Mouse (Mus musculus): ENCODE measurements around the gene Arhgap5. TPM values are rescaled to one million over a fixed set of nuclear protein-coding genes. Genes with fewer than 3 reads are reported as not detected.

Gene Arhgap5
- 9.9 TPM for polyA plus RNA-seq (2012; fragmentation: generic; extraction: Trizol)

- Histone ChIP-seq H3K27me3 (ENCODE audit: control insufficient read depth, insufficient read depth, insufficient read length) (no peaks in the 10 kb centered on the region), H3K36me3 (ENCODE audit: control insufficient read depth, insufficient read depth) (no peaks in the 10 kb centered on the region), H3K79me2 (ENCODE audit: control insufficient read depth, insufficient read depth) (peaks cover 41% of the 10 kb centered on the region), H3K4me2 (ENCODE audit: low read depth) (peak within 1 kb of the TSS; percentile 79), H3ac (ENCODE audit: control insufficient read depth, insufficient read length) (peak within 1 kb of the TSS; percentile 78), H3K4me3 (peak within 1 kb of the TSS; percentile 62)
- TF ChIP-seq TCF3 (IDR thresholded peaks at IDR 0.05; ENCODE audit: insufficient read length, low read depth) (no peak), POLR2A (IDR thresholded peaks at IDR 0.05; ENCODE audit: insufficient read length, low read depth) (peak; percentile 95), E2F4 (IDR thresholded peaks at IDR 0.05; ENCODE audit: insufficient read depth) (peak; percentile 45), CEBPB (IDR thresholded peaks at IDR 0.05; ENCODE audit: insufficient read depth, poor library complexity, severe bottlenecking) (no peak), REST (IDR thresholded peaks at IDR 0.05; ENCODE audit: insufficient read depth, insufficient read length) (peak; percentile 23), MAX (IDR thresholded peaks at IDR 0.05; ENCODE audit: low read depth) (no peak), POLR2AphosphoS2 (IDR thresholded peaks at IDR 0.05; ENCODE audit: insufficient read length, low read depth) (peak; percentile 97), MYOG (IDR thresholded peaks at IDR 0.05; ENCODE audit: control insufficient read depth in 1 of 3, insufficient read depth in 1 of 3, insufficient read length in 2 of 3, low read depth in 2 of 3) (peak in 1 of 3 experiments; percentile 19), SRF (IDR thresholded peaks at IDR 0.05; ENCODE audit: control insufficient read depth, insufficient read length, low read depth) (no peak), USF1 (IDR thresholded peaks at IDR 0.05; ENCODE audit: low read depth) (no peak)
These were observed at the start of gene Arhgap5 for GRCm38 (mm10) chr12:52503456-52504320. Gene Arhgap5 (plus strand): TSS chr12:52503972.

DNA sequence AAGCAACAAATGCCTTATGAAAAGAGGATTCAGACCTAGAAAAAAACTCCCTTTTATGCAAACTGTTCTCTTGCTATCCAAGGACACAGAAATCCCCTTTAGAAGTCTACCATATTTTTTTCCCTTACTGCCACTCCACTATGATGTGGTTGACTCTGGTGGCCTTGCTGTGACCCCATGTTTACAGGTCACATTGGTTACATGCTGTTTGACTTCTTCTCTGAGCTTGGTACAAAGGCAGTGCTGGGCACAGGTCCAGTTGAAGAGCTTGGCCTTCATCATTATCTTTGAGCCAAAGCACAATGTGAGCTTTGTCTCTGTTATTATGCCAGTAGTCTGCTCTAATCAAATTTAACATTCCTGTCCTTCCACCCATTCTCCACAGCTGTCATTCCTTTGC is 39.2 kb upstream of the Arhgap5 start:
- Histone ChIP-seq H3K27me3 (ENCODE audit: control insufficient read depth, insufficient read depth, insufficient read length) (no peaks in the 10 kb centered on the region), H3K79me2 (ENCODE audit: control insufficient read depth, insufficient read depth) (no peaks in the 10 kb centered on the region), H3K36me3 (ENCODE audit: control insufficient read depth, insufficient read depth) (no peaks in the 10 kb centered on the region), H3K4me3 (no peak overlapping the region), H3ac (ENCODE audit: control insufficient read depth, insufficient read length) (no peak overlapping the region), H3K4me2 (ENCODE audit: low read depth) (no peak overlapping the region)
- TF ChIP-seq MAX (IDR thresholded peaks at IDR 0.05; ENCODE audit: low read depth) (no peak), SRF (IDR thresholded peaks at IDR 0.05; ENCODE audit: control insufficient read depth, insufficient read length, low read depth) (no peak), MYOG (IDR thresholded peaks at IDR 0.05; ENCODE audit: control insufficient read depth in 1 of 3, insufficient read depth in 1 of 3, insufficient read length in 2 of 3, low read depth in 2 of 3) (no peak)

DNA sequence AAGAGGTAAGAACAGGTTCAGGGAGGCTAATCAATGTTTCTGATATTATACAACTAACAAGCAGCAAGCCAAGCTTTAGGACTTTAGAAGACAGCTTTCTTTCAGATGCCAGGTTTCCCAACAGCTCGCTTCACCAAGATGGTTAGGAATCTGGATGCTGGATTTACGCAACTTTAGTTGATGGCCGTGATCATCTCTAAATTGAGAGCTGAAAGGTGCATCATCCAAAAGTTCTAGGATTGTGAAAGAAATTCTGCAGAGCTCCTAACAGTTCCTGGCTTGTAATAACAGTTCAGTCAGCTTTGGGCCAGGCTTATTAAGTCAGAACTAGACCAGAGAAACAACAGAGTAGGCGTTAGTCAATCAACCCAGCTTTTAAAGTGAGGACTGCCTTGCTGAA is 32.2 kb upstream of the Arhgap5 start:
- Histone ChIP-seq H3K27me3 (ENCODE audit: control insufficient read depth, insufficient read depth, insufficient read length) (no peaks in the 10 kb centered on the region), H3K36me3 (ENCODE audit: control insufficient read depth, insufficient read depth) (no peaks in the 10 kb centered on the region), H3K4me3 (no peak overlapping the region), H3K4me2 (ENCODE audit: low read depth) (no peak overlapping the region), H3K79me2 (ENCODE audit: control insufficient read depth, insufficient read depth) (no peaks in the 10 kb centered on the region), H3ac (ENCODE audit: control insufficient read depth, insufficient read length) (no peak overlapping the region)
- TF ChIP-seq REST (IDR thresholded peaks at IDR 0.05; ENCODE audit: insufficient read depth, insufficient read length) (no peak), POLR2A (IDR thresholded peaks at IDR 0.05; ENCODE audit: insufficient read length, low read depth) (no peak), TCF12 (IDR thresholded peaks at IDR 0.05; ENCODE audit: insufficient read depth, poor library complexity, severe bottlenecking) (no peak), E2F4 (IDR thresholded peaks at IDR 0.05; ENCODE audit: insufficient read depth) (no peak), POLR2AphosphoS2 (IDR thresholded peaks at IDR 0.05; ENCODE audit: insufficient read length, low read depth) (no peak), MAX (IDR thresholded peaks at IDR 0.05; ENCODE audit: low read depth) (no peak), CEBPB (IDR thresholded peaks at IDR 0.05; ENCODE audit: insufficient read depth, poor library complexity, severe bottlenecking) (no peak)

GRCm38 (mm10) chr12:52473988-52474968 is 29.5 kb upstream of the Arhgap5 start:
- Histone ChIP-seq H3K4me2 (ENCODE audit: low read depth) (no peak overlapping the region), H3K27me3 (ENCODE audit: control insufficient read depth, insufficient read depth, insufficient read length) (no peaks in the 10 kb centered on the region), H3K79me2 (ENCODE audit: control insufficient read depth, insufficient read depth) (no peaks in the 10 kb centered on the region), H3ac (ENCODE audit: control insufficient read depth, insufficient read length) (no peak overlapping the region), H3K36me3 (ENCODE audit: control insufficient read depth, insufficient read depth) (no peaks in the 10 kb centered on the region), H3K4me3 (no peak overlapping the region)
- TF ChIP-seq SRF (IDR thresholded peaks at IDR 0.05; ENCODE audit: control insufficient read depth, insufficient read length, low read depth) (no peak), MAX (IDR thresholded peaks at IDR 0.05; ENCODE audit: low read depth) (no peak), POLR2A (IDR thresholded peaks at IDR 0.05; ENCODE audit: insufficient read length, low read depth) (no peak), REST (IDR thresholded peaks at IDR 0.05; ENCODE audit: insufficient read depth, insufficient read length) (no peak), POLR2AphosphoS2 (IDR thresholded peaks at IDR 0.05; ENCODE audit: insufficient read length, low read depth) (no peak), CEBPB (IDR thresholded peaks at IDR 0.05; ENCODE audit: insufficient read depth, poor library complexity, severe bottlenecking) (no peak), TCF3 (IDR thresholded peaks at IDR 0.05; ENCODE audit: insufficient read length, low read depth) (no peak), USF1 (IDR thresholded peaks at IDR 0.05; ENCODE audit: low read depth) (no peak), E2F4 (IDR thresholded peaks at IDR 0.05; ENCODE audit: insufficient read depth) (no peak), MYOG (IDR thresholded peaks at IDR 0.05; ENCODE audit: control insufficient read depth in 1 of 3, insufficient read depth in 1 of 3, insufficient read length in 2 of 3, low read depth in 2 of 3) (no peak), TCF12 (IDR thresholded peaks at IDR 0.05; ENCODE audit: insufficient read depth, poor library complexity, severe bottlenecking) (no peak), MYOD1 (IDR thresholded peaks at IDR 0.05; ENCODE audit: control insufficient read depth in 1 of 3, insufficient read length in 2 of 3, low read depth in 2 of 3) (no peak)
